Mouse (Mus musculus): ENCODE data around the gene Capns1. TPM values are rescaled to one million over a fixed set of nuclear protein-coding genes. Genes with fewer than 3 reads are reported as not detected.
A peak's percentile ranks its signal among the peaks of the same experiment; 100 is the strongest.

Capns1 gene
- polyA plus RNA-seq, 1 experiment from 2014 or later = 61.7 TPM

GRCm38 (mm10) chr7:30143555-30144209 is 54.9 kb downstream of the Capns1 start:
- ATAC-seq (ENCODE audit: low read depth) = peak; percentile 96
- H3K27me3 ChIP-seq (ENCODE audit: control insufficient read depth, insufficient read depth, low read length) = no peaks in the 10 kb centered on the region
- H3K4me2 ChIP-seq (ENCODE audit: low read depth, low read length) = peak overlapping the region; percentile 54
- H3K27ac ChIP-seq (ENCODE audit: low read depth, low read length) = peak overlapping the region; percentile 78
- peaks cover 4% of the 10 kb centered on the region; the same call in 1 of the 2 replicates for H3K9me3 ChIP-seq (ENCODE audit: control insufficient read depth, low read length)
- WGBS = 2% methylated on average over 35 of the region's 35 CpGs
- H3K36me3 ChIP-seq (ENCODE audit: control insufficient read depth, insufficient read depth, low read length) = no peaks in the 10 kb centered on the region
- peak overlapping the region; percentile 54 for H3K4me3 ChIP-seq (ENCODE audit: low read depth, low read length)
- peak overlapping the region; percentile 55 for H3K9ac ChIP-seq (replicated peaks; ENCODE audit: low read depth, low read length)
- H3K4me1 ChIP-seq (ENCODE audit: control insufficient read depth, insufficient read depth, low read length) = no peaks in the 10 kb centered on the region

- H3K9ac ChIP-seq (replicated peaks; ENCODE audit: low read depth, low read length) = peak overlapping the region; percentile 55
- peak overlapping the region; percentile 5; the same call in 1 of the 2 replicates for H3K27ac ChIP-seq (ENCODE audit: low read depth, low read length)
- 13% methylated on average over 8 of the region's 8 CpGs for WGBS
- peak overlapping the region; percentile 54 for H3K4me2 ChIP-seq (ENCODE audit: low read depth, low read length)
- no peaks in the 10 kb centered on the region for H3K9me3 ChIP-seq (ENCODE audit: control insufficient read depth, low read length)
- H3K36me3 ChIP-seq (ENCODE audit: control insufficient read depth, insufficient read depth, low read length) = no peaks in the 10 kb centered on the region
- H3K4me1 ChIP-seq (ENCODE audit: control insufficient read depth, insufficient read depth, low read length) = no peaks in the 10 kb centered on the region
- H3K4me3 ChIP-seq (ENCODE audit: low read depth, low read length) = peak overlapping the region; percentile 54
- no peaks in the 10 kb centered on the region for H3K27me3 ChIP-seq (ENCODE audit: control insufficient read depth, insufficient read depth, low read length)
- peak; percentile 49 for ATAC-seq (ENCODE audit: low read depth)
These were observed 55.4 kb downstream of the Capns1 start for GRCm38 (mm10) chr7:30143170-30143554.

Other genes with a start within 250 kb of the Capns1 start
- gene Zfp74, start 244.7 kb downstream of the Capns1 start, polyA plus RNA-seq (2014; fragmentation: Nextera tagmentation; extraction: Ambion mirVana) = 21.2 and 25.3 TPM in 2 replicates
- gene Zfp568, start 214.9 kb downstream of the Capns1 start, polyA plus RNA-seq (2014; fragmentation: Nextera tagmentation; extraction: Ambion mirVana) = 4.0 and 5.5 TPM in 2 replicates
- 13.4 and 13.7 TPM in 2 replicates for gene Zfp14, start 147.4 kb downstream of the Capns1 start, polyA plus RNA-seq (2014; fragmentation: Nextera tagmentation; extraction: Ambion mirVana)
- gene Zfp82, start 125.9 kb downstream of the Capns1 start, polyA plus RNA-seq (2014; fragmentation: Nextera tagmentation; extraction: Ambion mirVana) = 10.2 and 11.0 TPM in 2 replicates
- 2.1 and 4.3 TPM in 2 replicates for gene Gm26920, start 108.4 kb downstream of the Capns1 start, polyA plus RNA-seq (2014; fragmentation: Nextera tagmentation; extraction: Ambion mirVana)
- gene Zfp566, start 108.3 kb downstream of the Capns1 start, polyA plus RNA-seq (2014; fragmentation: Nextera tagmentation; extraction: Ambion mirVana) = 13.8 and 17.1 TPM in 2 replicates
- 87.8 and 102 TPM in 2 replicates for gene Zfp260, start 104.0 kb downstream of the Capns1 start, polyA plus RNA-seq (2014; fragmentation: Nextera tagmentation; extraction: Ambion mirVana)
- 13.5 and 14.4 TPM in 2 replicates for gene Zfp382, start 76.9 kb downstream of the Capns1 start, polyA plus RNA-seq (2014; fragmentation: Nextera tagmentation; extraction: Ambion mirVana)
- 9.9 and 17.6 TPM in 2 replicates for gene Zfp146, start 29.1 kb downstream of the Capns1 start, polyA plus RNA-seq (2014; fragmentation: Nextera tagmentation; extraction: Ambion mirVana)
- 4.7 and 5.9 TPM in 2 replicates for gene Cox7a1, start 14.7 kb downstream of the Capns1 start, polyA plus RNA-seq (2014; fragmentation: Nextera tagmentation; extraction: Ambion mirVana)
- gene Polr2i, start 33.1 kb upstream of the Capns1 start, polyA plus RNA-seq (2014; fragmentation: Nextera tagmentation; extraction: Ambion mirVana) = 176 and 217 TPM in 2 replicates
- 402 and 413 TPM in 2 replicates for gene Tbcb, start 33.5 kb upstream of the Capns1 start, polyA plus RNA-seq (2014; fragmentation: Nextera tagmentation; extraction: Ambion mirVana)
- not detected in 2 replicates for gene Ovol3, start 36.9 kb upstream of the Capns1 start, polyA plus RNA-seq (2014; fragmentation: Nextera tagmentation; extraction: Ambion mirVana)
- gene Thap8, start 81.3 kb upstream of the Capns1 start, polyA plus RNA-seq (2014; fragmentation: Nextera tagmentation; extraction: Ambion mirVana) = 0.99 and 1.0 TPM in 2 replicates
- 3.1 and 3.7 TPM in 2 replicates for gene Wdr62, start 81.6 kb upstream of the Capns1 start, polyA plus RNA-seq (2014; fragmentation: Nextera tagmentation; extraction: Ambion mirVana)
- 115 and 133 TPM in 2 replicates for gene Clip3, start 92.9 kb upstream of the Capns1 start, polyA plus RNA-seq (2014; fragmentation: Nextera tagmentation; extraction: Ambion mirVana)
- gene Alkbh6, start 109.9 kb upstream of the Capns1 start, polyA plus RNA-seq (2014; fragmentation: Nextera tagmentation; extraction: Ambion mirVana) = 134 and 137 TPM in 2 replicates
- gene Syne4, start 116.0 kb upstream of the Capns1 start, polyA plus RNA-seq (2014; fragmentation: Nextera tagmentation; extraction: Ambion mirVana) = 12.7 and 16.9 TPM in 2 replicates
- gene E130208F15Rik, start 122.9 kb upstream of the Capns1 start, polyA plus RNA-seq (2014; fragmentation: Nextera tagmentation; extraction: Ambion mirVana) = not detected in 2 replicates
- gene Sdhaf1, start 125.1 kb upstream of the Capns1 start, polyA plus RNA-seq (2014; fragmentation: Nextera tagmentation; extraction: Ambion mirVana) = 16.3 and 20.1 TPM in 2 replicates
- 12.2 and 14.1 TPM in 2 replicates for gene Lrfn3, start 164.0 kb upstream of the Capns1 start, polyA plus RNA-seq (2014; fragmentation: Nextera tagmentation; extraction: Ambion mirVana)
- 23.3 and 39.9 TPM in 2 replicates for gene Tyrobp, start 214.9 kb upstream of the Capns1 start, polyA plus RNA-seq (2014; fragmentation: Nextera tagmentation; extraction: Ambion mirVana)
- gene Hcst, start 221.0 kb upstream of the Capns1 start, polyA plus RNA-seq (2014; fragmentation: Nextera tagmentation; extraction: Ambion mirVana) = 1.1 TPM in 1 of 2 replicates, not detected in the other
- gene Nfkbid, start 222.9 kb upstream of the Capns1 start, polyA plus RNA-seq (2014; fragmentation: Nextera tagmentation; extraction: Ambion mirVana) = 2.5 and 3.1 TPM in 2 replicates
- 641 and 675 TPM in 2 replicates for gene Aplp1, start 246.7 kb upstream of the Capns1 start, polyA plus RNA-seq (2014; fragmentation: Nextera tagmentation; extraction: Ambion mirVana)

All from neural tube, embryonic 14.5 days (tissue).